Mouse (Mus musculus) heart, postnatal 10 days (tissue): Measurements from ENCODE around the gene Lemd1. TPM values are rescaled to one million over a fixed set of nuclear protein-coding genes. Genes with fewer than 3 reads are reported as not detected.

Experiments
- DNase-seq, 2 experiments: peaks; one replicate each; pipeline ENCODE4 v3.0.0; 2021
- intact Hi-C: fragments of 180-260 bp; cut with DNase I; formaldehyde crosslinking; loops from one replicate; pipeline ENCODE4 v1.15.1; 2025
- total RNA-seq, 2 experiments: library from RNA; stranded (reverse); gene quantifications; 2 replicates each; pipeline ENCODE4 v1.2.3; 2021

Gene Lemd1
- not detected for total RNA-seq

DNA sequence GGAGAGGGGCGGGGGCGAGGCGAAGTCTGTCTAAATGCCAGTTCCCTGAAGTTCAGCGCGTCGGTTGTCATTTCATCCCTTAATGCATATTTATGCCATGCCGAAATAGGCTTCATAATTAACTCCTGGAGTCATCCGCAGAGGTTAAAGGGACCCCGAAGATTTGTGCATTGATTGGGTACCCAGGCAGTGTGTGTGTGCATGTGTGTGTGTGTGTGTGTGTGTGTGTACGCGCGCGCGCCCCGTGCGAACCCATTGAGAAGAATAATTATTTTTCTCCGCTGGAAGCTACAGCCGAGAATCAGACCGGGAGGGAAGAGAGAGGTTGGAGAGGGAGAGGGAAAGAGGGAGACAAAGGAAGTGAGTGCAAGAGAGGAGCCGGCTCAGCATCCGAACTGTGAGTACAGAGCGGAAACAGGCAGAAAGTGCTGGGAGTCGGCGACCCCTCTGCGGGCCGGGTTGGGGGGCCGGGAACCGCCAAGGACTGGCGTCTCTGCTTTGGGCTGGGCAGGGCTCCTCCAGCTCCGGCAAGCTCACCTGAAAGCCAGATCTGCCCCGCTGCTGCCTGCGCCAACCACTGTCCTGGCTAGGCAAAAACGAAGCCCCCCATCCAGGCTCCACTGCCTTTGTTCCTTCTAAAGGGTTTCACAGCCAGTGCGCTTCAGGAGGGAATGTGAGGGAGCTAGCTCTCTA lies at the start of gene Lemd1, which contains the start of gene AC124108.1:
Lemd1 (plus strand) TSS at position 339 of the 693 bp plus-strand sequence.
AC124108.1 (plus strand) TSS at position 365 of the 693 bp plus-strand sequence.
- intact Hi-C loops, result no loop called here

DNA sequence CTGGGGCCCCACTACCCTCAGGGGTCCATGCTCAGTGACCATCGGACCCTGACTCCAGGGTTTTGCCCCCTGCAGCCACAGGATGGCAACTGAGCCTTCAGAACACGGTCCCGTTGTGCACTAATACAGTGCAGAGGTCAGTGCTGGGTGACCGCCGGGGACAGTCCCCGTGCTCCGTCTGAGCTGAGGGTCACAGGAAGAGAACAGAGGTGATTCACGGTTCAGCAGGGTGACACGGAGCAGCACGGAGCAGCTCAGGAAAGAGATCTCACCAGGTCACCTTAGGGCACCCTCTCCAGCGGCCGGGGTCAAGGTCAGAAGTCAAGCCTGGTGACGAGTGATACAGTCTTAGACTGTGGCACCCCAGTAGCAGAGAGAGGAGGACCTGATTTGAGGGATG lies 49.5 kb upstream of the Lemd1 start:
- intact Hi-C loops, result no loop called here
- DNase-seq, result no peak

More for the DNA sequence above, at the start of gene Lemd1, which contains the start of gene AC124108.1:
- DNase-seq, result no peak

DNA sequence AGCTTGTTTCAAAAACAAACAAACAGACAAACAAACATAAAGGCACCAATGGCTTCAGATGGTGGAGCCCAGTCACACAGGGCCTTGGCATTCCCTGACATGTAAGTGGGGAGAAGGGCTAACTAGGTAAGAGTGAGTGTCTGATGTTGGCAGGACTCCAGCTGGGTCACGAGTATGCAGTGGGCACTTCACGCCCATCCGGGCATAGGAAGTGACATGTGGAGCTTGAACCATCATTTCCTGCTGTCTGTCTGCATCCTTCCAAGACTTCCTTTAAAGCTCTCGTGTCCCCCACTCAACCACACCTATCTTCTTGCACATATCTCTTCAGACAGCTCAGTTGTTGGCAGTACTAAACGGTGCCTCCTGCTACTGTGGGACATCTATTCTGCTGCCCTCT lies 48.2 kb upstream of the Lemd1 start:
- no peak for DNase-seq
- intact Hi-C loops, result no loop called here

DNA sequence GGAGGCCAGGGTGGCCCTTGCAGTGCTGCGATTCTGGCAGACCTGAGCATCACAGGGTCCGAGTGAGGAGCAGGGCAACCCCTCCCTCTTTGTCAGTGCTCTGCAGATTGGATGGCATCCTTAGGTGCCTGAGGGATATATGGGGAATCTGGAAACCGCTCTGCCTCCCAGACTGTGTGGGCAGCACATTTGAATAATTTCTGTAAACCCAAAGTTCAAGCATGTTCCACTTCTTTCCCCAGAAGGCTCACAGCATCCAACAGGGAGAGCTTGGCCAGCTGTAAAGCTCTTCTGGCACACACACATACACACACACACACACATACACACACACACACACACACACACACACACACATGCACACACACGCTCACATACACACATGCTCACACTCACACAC lies 47.5 kb upstream of the Lemd1 start:
- intact Hi-C loops, result no loop called here
- no peak for DNase-seq

DNA sequence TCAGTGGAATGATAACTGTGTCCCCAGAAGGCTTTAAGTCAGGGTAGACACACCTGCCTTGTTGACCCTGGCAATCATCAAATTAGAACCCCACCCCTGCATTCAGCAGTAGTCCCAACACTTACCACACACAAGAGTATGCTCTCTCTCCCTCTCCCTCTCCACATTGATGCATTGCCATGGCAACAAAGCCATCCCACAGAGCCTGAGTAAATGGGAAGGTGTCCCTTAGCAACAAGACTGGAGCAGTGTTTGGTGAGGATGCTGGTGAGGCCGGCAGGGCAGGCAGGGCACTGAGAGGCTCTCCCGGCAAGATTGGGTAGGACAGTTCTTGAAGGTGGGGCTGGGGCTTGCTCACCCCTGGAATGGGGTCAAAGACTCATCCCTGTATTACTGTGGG lies 47.0 kb upstream of the Lemd1 start:
- intact Hi-C loops, result no loop called here
- DNase-seq, result no peak

DNA sequence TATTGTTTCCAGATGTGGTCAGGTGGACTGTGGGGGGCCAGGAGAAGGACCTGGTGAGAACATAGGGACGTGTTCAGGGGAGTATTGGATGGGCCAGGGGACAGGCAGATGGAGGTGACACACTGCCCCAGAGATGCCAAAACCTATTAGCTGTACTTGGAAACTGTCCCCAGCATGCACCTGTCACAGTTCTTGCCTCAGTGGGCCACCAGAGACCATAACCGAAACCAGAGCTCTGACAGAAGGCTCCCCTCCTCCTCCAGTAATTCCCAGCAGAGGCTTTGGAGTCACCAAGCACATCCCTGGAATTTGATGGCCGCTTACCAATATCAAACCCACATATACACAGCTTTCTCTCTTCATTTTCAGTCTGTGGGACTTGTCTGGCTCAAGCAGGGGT lies 46.4 kb upstream of the Lemd1 start:
- no peak for DNase-seq
- intact Hi-C loops, result no loop called here

DNA sequence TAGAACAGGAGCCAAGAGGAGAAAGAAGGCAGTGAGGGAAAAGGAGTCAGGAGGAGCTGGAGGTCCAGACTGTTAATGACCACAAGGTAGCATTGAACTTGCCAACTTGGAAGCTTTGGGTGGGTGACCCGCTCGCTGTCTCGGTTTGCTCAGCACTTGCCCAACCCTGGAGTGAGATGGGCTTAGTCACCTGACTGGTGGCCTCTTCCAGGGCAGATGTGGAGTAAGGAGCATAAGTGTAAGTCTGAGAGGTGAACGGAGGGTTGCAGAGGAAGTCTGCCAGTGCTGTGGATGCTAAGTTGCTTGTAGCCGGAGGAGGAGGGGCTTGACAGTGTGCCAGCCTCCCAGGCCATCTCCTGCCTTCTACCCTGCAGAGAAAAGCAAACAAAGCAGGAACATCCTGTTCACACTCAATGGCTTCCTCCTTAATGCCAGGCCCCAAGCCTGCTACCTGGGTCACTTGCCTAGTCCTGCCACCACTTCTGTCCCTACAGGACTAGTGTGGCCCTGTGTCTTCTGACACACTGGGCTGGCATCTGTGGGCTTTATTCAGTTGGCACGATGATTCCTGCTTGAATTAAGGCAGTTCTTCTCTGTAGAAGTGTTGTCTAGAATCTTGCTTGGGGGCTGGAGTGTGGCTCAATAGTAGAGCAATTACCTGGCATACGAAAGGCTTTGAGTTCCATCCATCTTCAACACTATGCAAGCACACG lies 45.1 kb upstream of the Lemd1 start:
- intact Hi-C loops, result no loop called here
- DNase-seq, result no peak

DNA sequence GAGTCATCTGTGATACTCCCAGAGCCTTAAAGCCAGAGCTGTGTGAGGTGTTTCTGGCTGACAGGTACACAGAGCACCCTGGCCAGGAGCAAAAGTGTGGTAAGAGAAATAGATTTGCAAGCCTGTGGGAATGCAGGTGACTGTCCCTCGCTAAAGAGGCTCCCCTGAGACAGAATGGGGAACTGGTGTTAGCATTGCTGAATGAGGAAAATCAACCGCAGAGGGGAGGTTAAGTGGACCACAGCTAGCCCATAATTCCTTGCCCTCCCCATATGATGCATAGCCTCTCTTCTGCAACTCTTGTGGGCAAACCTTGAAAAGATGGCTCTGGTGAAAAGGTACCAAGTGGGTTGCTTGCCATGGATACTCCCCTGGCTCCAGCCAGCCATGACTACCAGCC lies 41.8 kb upstream of the Lemd1 start:
- DNase-seq, result no peak
- intact Hi-C loops, result no loop called here

DNA sequence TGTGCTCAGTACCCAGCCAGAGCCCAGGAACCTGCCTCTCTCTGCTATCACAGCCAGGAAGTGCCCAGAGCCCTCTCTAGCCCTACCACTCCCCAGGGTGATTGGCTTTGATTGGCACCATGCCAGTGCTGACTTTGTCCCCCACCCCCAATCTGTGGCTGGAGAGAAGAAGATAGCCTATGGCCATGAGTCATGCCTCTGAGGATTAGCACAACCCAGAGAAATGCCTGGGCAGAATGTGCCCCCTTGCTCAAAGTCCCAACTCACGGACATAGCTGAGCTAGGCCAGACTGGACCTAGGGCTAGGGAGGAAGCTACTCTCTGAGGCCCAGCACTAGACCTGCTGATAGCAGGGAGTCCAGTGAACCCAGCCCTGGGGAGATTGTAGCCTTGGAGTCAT lies 41.1 kb upstream of the Lemd1 start:
- intact Hi-C loops, result no loop called here
- no peak for DNase-seq

DNA sequence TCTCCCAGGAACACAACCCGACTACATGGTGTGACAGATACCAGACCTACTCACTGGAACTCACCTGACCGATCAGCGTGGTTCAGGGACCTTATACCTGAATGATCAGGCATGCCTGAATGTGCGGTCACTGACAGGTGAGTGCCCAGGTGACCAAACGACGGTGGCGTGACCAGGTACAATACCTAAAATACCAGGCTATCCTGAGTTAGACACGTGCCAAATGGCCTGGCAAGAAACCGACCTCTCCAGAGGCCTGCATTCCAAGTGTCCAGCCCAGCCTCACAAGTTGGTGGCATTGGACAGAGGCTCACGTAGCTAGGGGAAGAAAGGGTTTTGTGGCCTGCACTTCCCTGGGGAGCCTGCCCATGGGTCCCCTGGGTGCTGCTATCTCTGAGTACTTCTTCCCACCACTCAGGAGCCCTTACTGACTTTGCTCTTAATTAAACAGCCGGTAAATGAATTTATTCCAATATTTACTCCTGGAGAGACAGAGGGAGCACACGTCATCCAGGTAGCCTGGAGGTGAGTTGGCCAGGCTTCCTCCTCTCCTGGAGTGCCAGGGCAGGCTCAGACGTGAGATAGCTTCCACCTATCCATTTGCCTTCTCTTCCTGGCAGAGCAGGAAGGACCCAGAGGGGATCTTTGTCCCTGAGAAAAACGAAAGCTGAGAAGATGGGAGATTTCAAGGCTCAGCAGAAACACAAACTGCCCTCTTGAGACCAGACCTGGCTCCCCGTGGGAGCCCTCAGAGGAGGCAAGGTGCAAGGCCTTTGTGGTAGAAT lies 40.2 kb upstream of the Lemd1 start:
- no peak for DNase-seq
- intact Hi-C loops, result no loop called here

DNA sequence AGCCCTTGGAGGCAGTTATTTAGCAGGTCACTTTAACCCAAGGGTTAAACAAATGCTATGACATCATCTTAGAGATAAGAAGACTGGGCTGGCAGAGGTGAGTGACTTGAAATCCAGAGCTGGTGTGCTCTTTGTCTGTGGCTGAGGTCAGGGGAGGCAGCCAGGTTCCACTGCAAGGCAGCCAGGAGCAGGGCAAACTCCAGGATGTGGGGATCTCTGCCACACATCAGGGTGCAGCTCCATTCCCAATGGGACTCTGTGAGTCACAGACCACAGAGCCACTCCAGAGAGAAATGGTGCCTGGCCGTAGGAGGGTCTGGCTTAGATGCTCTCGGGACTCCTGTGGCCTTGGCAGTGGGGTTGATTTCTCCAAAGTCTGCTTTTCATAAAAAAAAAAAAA lies 39.3 kb upstream of the Lemd1 start:
- intact Hi-C loops, result no loop called here
- no peak for DNase-seq

DNA sequence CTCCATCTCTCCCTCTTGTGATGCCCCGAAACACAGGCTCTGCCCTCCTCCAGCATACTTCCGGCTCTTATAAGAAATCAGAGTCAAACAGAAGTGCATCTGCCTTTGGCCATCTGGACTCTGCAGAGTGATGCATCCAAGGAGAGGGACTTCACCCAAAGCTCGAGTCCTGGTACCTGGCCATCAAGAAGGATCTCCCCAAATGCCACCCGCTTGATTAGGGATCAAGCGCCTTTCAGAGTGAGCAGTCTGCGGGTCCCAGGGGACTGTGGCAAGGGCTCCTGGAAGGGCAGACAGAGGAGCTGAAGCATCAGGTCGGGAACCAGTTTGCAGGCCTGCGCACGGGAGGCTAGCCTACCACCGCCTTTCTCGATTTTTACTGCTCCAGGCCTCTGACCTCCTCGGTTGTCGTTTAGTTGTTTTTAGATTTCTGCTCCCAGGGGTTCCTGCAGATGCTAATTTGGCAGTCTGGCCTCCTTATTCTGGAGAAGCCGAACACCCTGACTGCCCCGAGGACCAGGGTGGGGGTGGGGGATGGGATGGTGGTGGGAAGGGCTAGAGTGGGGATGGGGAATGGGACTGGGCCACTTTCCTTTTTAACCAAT lies 38.0 kb upstream of the Lemd1 start:
- DNase-seq, result no peak

DNA sequence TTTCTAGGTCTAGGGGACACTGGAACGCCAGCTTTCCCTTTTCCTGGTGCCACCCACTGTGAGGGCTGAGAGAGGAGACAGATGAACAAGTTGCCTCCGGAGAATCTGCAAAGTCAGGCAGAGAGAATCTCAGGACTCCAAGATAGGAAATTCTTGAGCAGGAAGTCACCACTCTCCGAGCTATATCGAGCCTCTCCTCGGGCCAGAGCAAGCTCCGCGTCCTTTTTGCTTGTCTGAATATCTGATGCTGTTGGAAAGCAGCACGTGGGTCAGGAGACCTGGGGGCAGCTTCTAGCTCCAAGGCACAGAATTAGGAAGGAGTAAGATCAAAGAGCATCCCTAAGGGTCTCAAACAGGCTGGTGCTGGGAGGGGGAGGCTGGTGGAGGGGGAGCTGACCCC lies 37.5 kb upstream of the Lemd1 start:
- intact Hi-C loops, result no loop called here
- DNase-seq, result no peak

More for the DNA sequence above, 38.0 kb upstream of the Lemd1 start:
- intact Hi-C loops, result no loop called here

DNA sequence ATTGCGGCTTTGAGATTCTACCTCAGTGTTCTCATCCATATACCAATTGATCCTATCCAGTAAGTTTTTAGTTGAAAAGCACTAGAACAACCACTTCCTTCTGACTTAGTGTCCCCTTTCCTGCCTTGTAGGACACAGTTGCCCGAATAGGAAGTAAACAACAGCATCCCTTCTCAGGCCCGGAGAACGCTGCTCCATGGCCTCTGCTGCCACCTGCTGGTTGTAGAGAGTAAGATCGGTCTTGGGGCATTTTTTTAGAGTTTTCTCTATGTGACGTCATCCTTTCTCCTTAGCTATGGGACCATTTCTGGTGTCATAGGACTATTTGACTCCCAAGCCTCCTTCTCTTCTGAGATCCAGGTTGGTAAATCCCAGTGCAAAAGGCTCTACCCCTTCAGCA lies 35.5 kb upstream of the Lemd1 start:
- peak; percentile 84 to 91 for DNase-seq
- intact Hi-C loops, result loop anchor here (1.0 to 5.0 kb wide), 3 partner anchors 34 to 158 kb away; no protein-coding TSS in a partner anchor

DNA sequence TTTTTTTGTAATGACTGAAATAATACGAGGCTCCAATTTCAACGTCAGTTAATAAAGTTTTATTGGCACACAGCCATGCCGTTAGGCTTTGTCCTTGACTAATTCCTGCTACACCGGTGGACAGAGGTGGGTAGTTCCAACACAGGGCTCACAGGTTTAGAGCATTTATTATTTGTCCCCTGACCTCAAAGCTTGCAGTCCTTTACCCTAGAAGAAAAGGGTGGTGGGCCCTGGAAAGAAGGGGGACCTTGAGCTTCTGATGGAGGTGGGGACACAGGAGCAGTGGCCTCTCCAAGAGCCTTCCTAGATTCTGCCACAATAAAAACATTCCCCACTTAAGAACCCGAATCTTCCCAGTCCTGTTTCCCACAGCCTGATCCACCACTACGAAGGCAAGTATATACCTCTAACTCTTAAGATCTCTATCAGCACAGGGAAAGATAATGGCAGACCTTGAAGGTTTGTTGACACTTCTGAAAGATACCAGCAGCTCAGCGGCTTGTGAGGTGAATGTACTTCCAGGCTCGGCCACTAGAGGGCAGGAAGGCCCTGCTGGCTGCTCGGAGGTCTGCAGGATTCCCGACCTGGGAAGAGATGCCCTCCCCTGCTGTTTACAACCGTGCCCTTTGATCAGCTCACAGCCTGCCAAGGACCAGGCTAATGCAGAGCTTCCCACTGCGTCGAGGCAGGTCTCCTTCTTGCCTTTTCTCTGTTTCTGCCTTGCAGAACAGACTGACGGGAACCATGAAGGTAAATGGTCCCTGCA lies 34.0 kb upstream of the Lemd1 start:
- intact Hi-C loops, result loop anchor here (1.0 to 5.0 kb wide), 3 partner anchors 80 to 160 kb away; no protein-coding TSS in a partner anchor
- DNase-seq, result peak; percentile 89 to 94

DNA sequence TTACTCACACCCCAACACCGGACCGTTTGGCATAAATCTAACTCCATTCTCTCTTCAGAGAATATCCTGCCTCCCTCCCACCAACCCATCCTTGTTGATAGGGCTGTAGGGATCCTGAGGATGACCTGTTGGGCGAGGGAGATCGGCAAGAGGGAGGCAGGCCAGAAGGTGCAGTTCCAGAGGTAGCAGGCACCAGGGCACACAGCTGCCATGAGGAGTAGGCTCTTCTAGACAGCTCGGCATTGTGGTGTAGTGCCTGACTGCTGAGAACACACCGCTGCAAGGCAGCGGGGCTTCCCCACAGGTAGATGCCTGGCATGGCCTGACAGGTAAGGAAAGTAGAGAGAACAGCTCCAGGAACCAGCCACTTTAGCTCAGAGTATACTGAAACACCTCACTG lies 33.4 kb upstream of the Lemd1 start:
- DNase-seq, result no peak
- intact Hi-C loops, result loop anchor here (1.0 to 5.0 kb wide), 3 partner anchors 79 to 161 kb away; no protein-coding TSS in a partner anchor

DNA sequence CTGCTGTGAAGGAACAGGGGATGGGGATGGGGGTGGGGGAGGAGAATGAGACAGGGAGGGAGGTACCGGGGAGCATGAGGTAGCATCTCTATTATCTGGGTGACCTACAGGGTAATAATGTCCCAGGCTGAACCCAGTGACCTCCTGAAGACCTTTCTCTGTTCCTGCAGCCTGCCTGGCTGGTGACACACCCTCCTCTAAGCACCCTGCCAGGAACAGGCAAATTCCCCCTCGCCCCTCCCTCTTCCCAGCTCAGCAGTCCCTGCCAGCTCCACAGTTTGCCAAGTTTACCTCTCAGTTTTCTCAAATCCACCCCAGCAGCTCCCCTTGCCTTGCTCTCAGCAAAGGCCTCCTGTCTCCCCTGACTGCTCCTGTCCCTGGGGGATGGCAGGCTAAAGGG lies 32.5 kb upstream of the Lemd1 start:
- intact Hi-C loops, result loop anchor here (5.0 kb wide), 2 partner anchors 149 to 161 kb away; no protein-coding TSS in a partner anchor
- peak; percentile 65 to 66 for DNase-seq

DNA sequence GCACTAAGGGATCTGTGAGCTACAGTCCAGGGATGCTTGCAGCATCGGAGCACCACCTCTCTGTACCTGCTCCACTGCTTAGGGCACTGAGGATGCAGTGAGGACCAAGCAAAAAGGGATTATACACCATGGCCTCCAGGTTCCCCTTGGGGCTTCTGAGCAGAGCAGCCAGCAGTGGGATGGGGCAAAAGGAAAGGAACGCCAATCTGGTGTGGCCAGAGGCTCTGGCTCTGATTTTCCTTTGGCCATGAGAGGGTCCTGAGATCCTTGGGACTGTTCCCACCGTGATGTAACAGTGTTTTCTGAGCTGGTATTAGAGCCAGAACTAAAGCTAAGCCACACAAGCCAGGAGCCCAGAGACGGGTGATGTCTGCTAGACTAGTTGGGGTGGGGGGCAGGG lies 31.6 kb upstream of the Lemd1 start:
- intact Hi-C loops, result loop anchor here (2.0 to 5.0 kb wide), 3 partner anchors 148 to 197 kb away; no protein-coding TSS in a partner anchor
- no peak for DNase-seq

DNA sequence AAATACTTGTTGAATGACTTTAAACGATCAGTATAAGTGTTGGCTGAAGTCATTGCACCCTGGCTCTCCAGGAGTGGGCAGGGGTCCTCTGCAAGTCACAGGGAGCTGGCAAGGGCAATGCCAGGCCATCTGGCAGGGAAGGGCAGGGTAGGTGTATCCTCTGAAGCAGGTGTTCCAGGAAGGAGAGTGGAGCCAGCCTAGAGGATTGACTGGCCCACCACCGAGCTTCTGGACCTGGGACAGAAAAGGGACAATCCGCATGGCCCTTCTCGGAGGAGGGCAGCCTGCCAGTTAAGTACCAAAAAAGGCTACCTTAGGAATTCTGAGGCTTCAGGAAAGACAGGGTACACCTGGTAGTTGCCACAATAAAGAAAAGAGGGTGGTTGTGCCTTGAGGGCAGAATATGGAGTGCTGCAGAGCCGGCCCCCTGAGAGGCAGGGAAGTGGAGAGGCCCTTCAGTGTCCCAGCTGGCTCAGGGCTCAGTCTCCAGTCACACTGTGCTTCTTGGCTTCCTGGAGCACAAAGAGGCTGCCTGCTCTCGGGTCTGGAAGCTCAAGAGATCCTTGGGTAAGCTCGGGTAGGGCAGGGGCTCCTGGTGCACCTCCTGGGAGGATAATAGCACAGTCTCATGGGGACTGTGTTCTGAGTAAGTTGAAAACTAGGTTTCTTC lies 29.9 kb upstream of the Lemd1 start:
- intact Hi-C loops, result loop anchor here (2.0 kb wide), 1 partner anchor 195 kb away; no protein-coding TSS in a partner anchor
- DNase-seq, result no peak
